Mouse (Mus musculus) ovary, adult 10 weeks (tissue): ENCODE measurements around the gene Grasp. TPM values are rescaled to one million over a fixed set of nuclear protein-coding genes. Genes with fewer than 3 reads are reported as not detected.

Experiments used
- polyA plus RNA-seq: library from polyadenylated mRNA; stranded (reverse); fragments of 350-450 nt; fragmentation: Illumina TruSeq; extraction: RNeasy Lipid Tissue Mini Kit (QIAGEN cat#74804); gene quantifications from one replicate; pipeline ENCODE4 v1.2.3, GENCODE M21; 2014

The Grasp gene
- polyA plus RNA-seq: 0.60 TPM

DNA sequence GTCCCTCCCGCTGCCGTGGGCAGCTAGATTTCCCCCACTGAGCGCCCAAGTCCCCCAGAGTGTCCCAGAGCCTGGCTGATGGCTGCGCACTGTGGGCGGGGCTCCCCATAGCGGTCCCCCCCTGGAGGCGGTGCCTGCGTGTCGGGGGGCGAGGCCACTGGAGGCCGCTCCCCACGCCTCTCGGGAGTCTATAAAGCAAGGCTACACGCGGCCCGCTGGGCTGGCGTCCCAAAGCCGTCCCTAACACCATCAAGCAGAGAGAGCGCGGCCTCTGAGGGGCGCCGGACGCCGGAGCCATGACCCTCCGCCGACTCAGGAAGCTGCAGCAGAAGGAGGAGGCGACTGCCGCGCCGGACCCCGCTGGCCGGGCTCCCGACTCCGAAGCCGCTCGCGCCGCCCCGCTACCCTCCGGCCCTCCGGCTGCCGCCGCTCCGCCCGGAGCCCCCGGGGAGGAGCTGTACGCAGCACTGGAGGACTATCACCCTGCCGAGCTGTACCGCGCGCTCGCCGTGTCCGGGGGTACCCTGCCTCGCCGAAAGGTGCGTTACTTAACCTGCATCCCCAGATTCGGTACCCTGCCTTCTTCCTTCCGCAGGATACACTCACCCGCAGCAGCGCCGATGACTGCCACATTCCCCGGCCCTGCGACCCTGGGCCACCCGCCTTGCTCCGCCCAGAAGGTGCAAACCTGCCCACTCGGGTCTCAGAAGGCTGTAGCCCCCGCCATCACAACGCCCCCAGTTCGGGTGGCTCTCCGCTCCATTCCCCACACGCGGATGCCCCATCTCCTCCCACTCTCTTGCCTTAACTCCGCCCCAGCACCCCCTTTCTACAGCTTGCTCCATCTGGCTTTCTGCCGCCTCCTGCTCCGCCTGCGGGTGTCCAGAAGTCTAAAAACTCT lies at the start of gene Grasp:
Gene Grasp, plus strand, starts transcription at position 183 of the 901 bp plus-strand sequence.

GRCm38 (mm10) chr15:101253886-101254795 lies 30.2 kb downstream of the Grasp start, which contains the start of gene Nr4a1:
TSS of gene Nr4a1 (plus strand) at chr15:101254269.

Other genes starting within 250 kb of the Grasp start
- gene Gm47841, start 176.8 kb upstream of the Grasp start, polyA plus RNA-seq: not detected
- gene Fignl2, start 145.6 kb upstream of the Grasp start, polyA plus RNA-seq: 1.1 TPM
- not detected for gene Ankrd33, start 108.4 kb upstream of the Grasp start, polyA plus RNA-seq
- 1.4 TPM for gene Acvrl1, start 95.7 kb upstream of the Grasp start, polyA plus RNA-seq
- 8.6 TPM for gene Acvr1b, start 50.1 kb upstream of the Grasp start, polyA plus RNA-seq
- 2.3 TPM for gene Nr4a1, start 30.1 kb downstream of the Grasp start, polyA plus RNA-seq
- not detected for gene Atg101, start 60.1 kb downstream of the Grasp start, polyA plus RNA-seq
- 1.1 TPM for gene 6030408B16Rik, start 69.0 kb downstream of the Grasp start, polyA plus RNA-seq
- gene Krt80, start 146.0 kb downstream of the Grasp start, polyA plus RNA-seq: 0.31 TPM
- gene Krt7, start 186.9 kb downstream of the Grasp start, polyA plus RNA-seq: 1.5 TPM
- not detected for gene Krt87, start 214.6 kb downstream of the Grasp start, polyA plus RNA-seq
- gene Krt88, start 223.6 kb downstream of the Grasp start, polyA plus RNA-seq: not detected
- not detected for gene Krt81, start 239.6 kb downstream of the Grasp start, polyA plus RNA-seq
- gene Krt86, start 249.3 kb downstream of the Grasp start, polyA plus RNA-seq: not detected